Mouse (Mus musculus) brain, adult 2 months (tissue): ENCODE results near the gene Pla2g1b.
A peak's percentile ranks its signal among the peaks of the same experiment; 100 is the strongest.

Source experiments
- DNase-seq: peaks from one replicate; pipeline ENCODE4 v3.0.0; 2011; ENCODE audit warnings: low read depth, low spot score

Pla2g1b gene

GRCm38 (mm10) chr5:115444130-115444529 lies 21.9 kb upstream of the Pla2g1b start:
- DNase-seq, result no peak

- no peak for DNase-seq
Measured at GRCm38 (mm10) chr5:115447108-115447507, 19.0 kb upstream of the Pla2g1b start.

- no peak for DNase-seq
Measured at GRCm38 (mm10) chr5:115449247-115449646, 16.8 kb upstream of the Pla2g1b start.

GRCm38 (mm10) chr5:115450410-115451317 lies 15.4 kb upstream of the Pla2g1b start:
- DNase-seq, result no peak

GRCm38 (mm10) chr5:115454422-115455090 lies 11.5 kb upstream of the Pla2g1b start:
- DNase-seq, result no peak

- no peak for DNase-seq
Measured at GRCm38 (mm10) chr5:115455838-115456237, 10.2 kb upstream of the Pla2g1b start.

- no peak for DNase-seq
Measured at GRCm38 (mm10) chr5:115458918-115459317, 7.1 kb upstream of the Pla2g1b start.

- DNase-seq, result no peak
Measured at GRCm38 (mm10) chr5:115464408-115465115, 1.5 kb upstream of the Pla2g1b start.

GRCm38 (mm10) chr5:115469791-115470190 lies 3.7 kb downstream of the Pla2g1b start:
- no peak for DNase-seq

GRCm38 (mm10) chr5:115470766-115471531 lies 4.9 kb downstream of the Pla2g1b start:
- DNase-seq, result peak; percentile 43

- no peak for DNase-seq
Measured at GRCm38 (mm10) chr5:115473191-115473590, 7.1 kb downstream of the Pla2g1b start.

- DNase-seq, result no peak
Measured at GRCm38 (mm10) chr5:115474174-115474828, 8.2 kb downstream of the Pla2g1b start.

GRCm38 (mm10) chr5:115475337-115476106 lies 9.5 kb downstream of the Pla2g1b start:
- DNase-seq, result peak; percentile 94

- DNase-seq, result no peak
Measured at GRCm38 (mm10) chr5:115476107-115476727, 10.2 kb downstream of the Pla2g1b start.

GRCm38 (mm10) chr5:115479561-115479960 lies 13.5 kb downstream of the Pla2g1b start:
- no peak for DNase-seq

- DNase-seq, result no peak
Measured at GRCm38 (mm10) chr5:115480101-115480500, 14.0 kb downstream of the Pla2g1b start.

- DNase-seq, result peak; percentile 47
Measured at GRCm38 (mm10) chr5:115482390-115483265, 16.6 kb downstream of the Pla2g1b start.

GRCm38 (mm10) chr5:115483385-115483784 lies 17.3 kb downstream of the Pla2g1b start:
- no peak for DNase-seq
